Comparison of ENCODE assay signal across 8 mouse cellular contexts in the genomic region with DNA sequence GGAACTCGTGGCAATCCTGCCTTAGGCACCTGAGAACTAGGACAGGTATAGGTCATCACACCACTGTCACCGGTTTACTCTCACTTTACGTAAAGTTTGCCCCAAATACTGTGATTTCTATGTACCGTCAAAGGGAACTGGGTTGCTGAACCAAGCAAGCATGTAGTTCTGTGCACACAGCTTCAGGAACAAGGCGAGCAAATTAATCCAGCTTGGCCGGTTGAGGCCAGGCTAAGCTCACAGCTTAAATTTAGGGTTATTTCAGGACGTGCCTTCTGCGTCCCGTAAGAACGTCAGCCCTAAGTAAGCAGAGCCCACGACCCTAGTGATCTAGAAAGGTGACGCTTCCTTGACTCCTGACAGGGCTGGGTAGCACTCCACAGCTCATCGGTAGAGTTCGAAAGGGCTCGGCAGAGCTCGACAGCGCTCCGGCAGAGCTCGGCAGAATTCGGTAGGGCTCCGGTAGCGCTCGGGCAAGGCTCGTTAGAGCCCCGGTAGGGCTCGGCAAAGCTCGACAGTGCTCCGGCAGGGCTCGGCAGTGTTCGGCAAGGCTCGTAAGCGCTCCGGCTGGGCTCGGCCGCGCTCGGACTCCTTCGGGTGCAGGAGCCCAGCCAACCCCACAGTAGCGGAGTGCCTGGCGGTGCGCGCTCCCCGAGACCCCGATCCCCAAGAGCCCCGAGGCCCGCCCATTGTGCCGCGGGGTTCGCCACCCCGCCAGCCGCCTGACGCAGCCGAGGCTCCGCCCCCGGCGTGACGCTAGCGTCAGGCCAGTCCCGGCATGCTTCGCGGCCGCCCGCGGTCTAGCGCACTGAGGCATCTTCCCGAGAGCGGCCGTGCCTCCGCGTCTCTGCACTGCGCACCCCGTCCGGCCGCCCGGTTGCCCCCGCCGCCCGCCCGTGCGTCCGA. TPM values are rescaled to one million over a fixed set of nuclear protein-coding genes. Genes with fewer than 3 reads are reported as not detected.
DNase-seq lines count a peak whose midpoint lies in the region; ATAC-seq and TF ChIP-seq lines count a peak whose summit lies in the region.

A gene (plus strand): TSS at position 770 of the 906 bp plus-strand sequence.

- no peaks in the 10 kb centered on the region for H3K27me3 ChIP-seq in kidney, embryonic 14.5 days (ENCODE audit: control insufficient read depth, insufficient read depth, low read length)
- no peaks in the 10 kb centered on the region for H3K27me3 ChIP-seq in limb, embryonic 15.5 days

- H3K4me1 ChIP-seq in bone marrow macrophage, adult 2 months (ENCODE audit: control insufficient read depth, insufficient read depth, low read length), result peaks cover 30% of the 10 kb centered on the region
- H3K4me1 ChIP-seq in embryonic fibroblast, embryonic 13.5 days (ENCODE audit: control insufficient read depth, insufficient read depth, low read length), result peaks cover 8% of the 10 kb centered on the region
- peaks cover 27% of the 10 kb centered on the region for H3K4me1 ChIP-seq in kidney, embryonic 14.5 days (ENCODE audit: control insufficient read depth, insufficient read depth, low read length)
- H3K4me1 ChIP-seq in limb, embryonic 15.5 days, result peaks cover 33% of the 10 kb centered on the region

- peaks cover 5% of the 10 kb centered on the region; the same call in 1 of the 2 replicates for H3K36me3 ChIP-seq in kidney, embryonic 14.5 days (ENCODE audit: control insufficient read depth, insufficient read depth, low read length)
- no peaks in the 10 kb centered on the region for H3K36me3 ChIP-seq in limb, embryonic 15.5 days

- peak; percentile 97 for ATAC-seq in kidney, embryonic 14.5 days (ENCODE audit: low FRiP score, low TSS enrichment)
- peak; percentile 97 for ATAC-seq in limb, embryonic 15.5 days (ENCODE audit: insufficient number of reproducible peaks, low FRiP score, low TSS enrichment, low read depth)

- H3K9ac ChIP-seq in kidney, embryonic 14.5 days (ENCODE audit: low read depth, low read length), result peak within 1 kb of the TSS; percentile 91
- peak within 1 kb of the TSS; percentile 85 for H3K9ac ChIP-seq in limb, embryonic 15.5 days

- no peak for TF ChIP-seq POLR2A in bone marrow macrophage, adult 2 months (IDR thresholded peaks at IDR 0.05; ENCODE audit: borderline replicate concordance, low read depth, low read length)
- peak; percentile 94 for TF ChIP-seq POLR2A in embryonic fibroblast, embryonic 13.5 days (IDR thresholded peaks at IDR 0.05; ENCODE audit: low read depth, low read length)

- peak within 1 kb of the TSS; percentile 86 for H3K4me2 ChIP-seq in kidney, embryonic 14.5 days (replicated peaks; ENCODE audit: low read depth, low read length)
- H3K4me2 ChIP-seq in limb, embryonic 15.5 days, result peak within 1 kb of the TSS; percentile 77

- H3K9me3 ChIP-seq in kidney, embryonic 14.5 days (ENCODE audit: control insufficient read depth, low read length), result no peaks in the 10 kb centered on the region
- H3K9me3 ChIP-seq in limb, embryonic 15.5 days, result no peaks in the 10 kb centered on the region

- under 1% methylated on average over 59 of the region's 81 CpGs for WGBS in kidney, embryonic 14.5 days
- WGBS in limb, embryonic 15.5 days, result under 1% methylated on average over 80 of the region's 81 CpGs

- H3K4me3 ChIP-seq in bone marrow macrophage, adult 2 months (ENCODE audit: insufficient read depth, low read length), result peak within 1 kb of the TSS; percentile 100
- peak within 1 kb of the TSS; percentile 72 for H3K4me3 ChIP-seq in embryonic fibroblast, embryonic 13.5 days (ENCODE audit: insufficient read depth, low read length)
- H3K4me3 ChIP-seq in kidney, embryonic 14.5 days (ENCODE audit: low read length), result peak within 1 kb of the TSS; percentile 86
- peak within 1 kb of the TSS; percentile 95 for H3K4me3 ChIP-seq in limb, embryonic 15.5 days

- peak within 1 kb of the TSS; percentile 81 for H3K27ac ChIP-seq in bone marrow macrophage, adult 2 months (ENCODE audit: insufficient read depth, low read depth, low read length)
- H3K27ac ChIP-seq in embryonic fibroblast, embryonic 13.5 days (ENCODE audit: insufficient read depth, low read length), result peak within 1 kb of the TSS; percentile 49
- peak within 1 kb of the TSS; percentile 71 for H3K27ac ChIP-seq in kidney, embryonic 14.5 days (ENCODE audit: low read depth, low read length)
- peak within 1 kb of the TSS; percentile 92 for H3K27ac ChIP-seq in limb, embryonic 15.5 days

- TF ChIP-seq CTCF in bone marrow macrophage, adult 2 months (IDR thresholded peaks at IDR 0.05; ENCODE audit: low read depth, low read length), result no peak
- TF ChIP-seq CTCF in embryonic fibroblast, embryonic 13.5 days (IDR thresholded peaks at IDR 0.05; ENCODE audit: borderline replicate concordance, insufficient read depth, low read length), result no peak

- DNase-seq in A20 (ENCODE audit: low read depth, low spot score), result peak; percentile 97
- DNase-seq in heart, adult 9 months (ENCODE audit: low spot score in 2 of 2), result peak; percentile 95 to 96
- DNase-seq in monocyte, adult 2 months (ENCODE audit: low read depth in 1 of 2, low spot score in 2 of 2), result peak; percentile 72 to 91
- DNase-seq in spleen, postnatal 36 days (ENCODE audit: low spot score in 2 of 2), result peak; percentile 97 to 98

RNA-seq across cellular contexts. Expression of the gene that starts here (rescaled TPM):
- polyA plus RNA-seq in bone marrow macrophage, adult 2 months (2012; ENCODE audit: insufficient read depth, insufficient read length, missing spikeins), result 36.4 and 39.7 TPM in 2 replicates
- polyA plus RNA-seq in embryonic fibroblast, embryonic 13.5 days (2011; ENCODE audit: insufficient read length, low read depth, missing spikeins), result 46.1 and 48.6 TPM in 2 replicates
- 19.7 and 33.1 TPM in 2 replicates for polyA plus RNA-seq in kidney, embryonic 14.5 days (2014; fragmentation: Nextera tagmentation; extraction: Ambion mirVana)
- polyA plus RNA-seq in limb, embryonic 15.5 days (2015; fragmentation: Nextera tagmentation; extraction: Ambion mirVana), result 12.5 and 16.1 TPM in 2 replicates

Comparison
In these comparisons a context has a peak if more than half of its experiments do, and no peak if none do; other contexts are left out.
1. Peak in every context shown above with its lines: DNase-seq, ATAC-seq, H3K4me3 ChIP-seq and H3K27ac ChIP-seq.